Mouse (Mus musculus) lung, postnatal 0 days (tissue): ENCODE results near the gene Elmod3. TPM values are rescaled to one million over a fixed set of nuclear protein-coding genes. Genes with fewer than 3 reads are reported as not detected.

Source experiments
- ATAC-seq: fragments of 200-750 bp; cut with Nextera tagmentation; 2 replicates; pipeline ENCODE4 v1.8.0; 2017; ENCODE audit warnings: moderate library complexity
- DNase-seq: peaks from one replicate; pipeline ENCODE4 v3.0.0-alpha.2; 2016; ENCODE audit warnings: low spot score
- H3K27ac ChIP-seq: fragments of 300-500 bp; sonication (generic); 2 replicates; pipeline ENCODE4 v1.5.1; 2014; ENCODE audit warnings: antibody characterized with exemption, mild to moderate bottlenecking, low read length, mixed read lengths
- H3K27me3 ChIP-seq: fragments of 300-500 bp; sonication (generic); replicated peaks from 2 replicates; pipeline ENCODE4 v1.6.1; 2014; ENCODE audit warnings: low read length, mixed read lengths; ENCODE audit not compliant: insufficient read depth
- H3K36me3 ChIP-seq: fragments of 300-500 bp; sonication (generic); 2 replicates; pipeline ENCODE4 v1.6.1; 2014; ENCODE audit warnings: low read length, mixed read lengths; ENCODE audit not compliant: insufficient read depth
- H3K4me1 ChIP-seq: fragments of 300-500 bp; sonication (generic); 2 replicates; pipeline ENCODE4 v1.6.1; 2014; ENCODE audit warnings: antibody characterized with exemption, low read depth, low read length, mixed read lengths; ENCODE audit not compliant: insufficient read depth
- H3K4me2 ChIP-seq: fragments of 300-500 bp; sonication (generic); replicated peaks from 2 replicates; pipeline ENCODE4 v1.6.1; 2014; ENCODE audit warnings: low read depth, mild to moderate bottlenecking, low read length, moderate library complexity, mixed read lengths
- H3K4me3 ChIP-seq: fragments of 300-500 bp; sonication (generic); 2 replicates; pipeline ENCODE4 v1.5.1; 2014; ENCODE audit warnings: low read depth, low read length
- H3K9ac ChIP-seq: fragments of 300-500 bp; sonication (generic); replicated peaks from 2 replicates; pipeline ENCODE4 v1.6.1; 2014; ENCODE audit warnings: low read depth, mild to moderate bottlenecking
- H3K9me3 ChIP-seq: fragments of 300-500 bp; sonication (generic); 2 replicates; pipeline ENCODE4 v1.6.1; 2016; ENCODE audit warnings: low read length, mixed read lengths
- CTCF ChIP-seq: IDR thresholded peaks from 2 replicates; pipeline ENCODE4 v1.5.1; 2016; ENCODE audit warnings: antibody characterized with exemption, mild to moderate bottlenecking
- EP300 ChIP-seq: IDR thresholded peaks from 2 replicates; pipeline ENCODE4 v1.6.1; 2016; ENCODE audit warnings: antibody characterized with exemption, mild to moderate bottlenecking, control low read depth
- WGBS: fragments of 180-500 bp; shearing (Covaris S2); extraction: QIAGEN DNeasy Blood & Tissue Kit; methylation state at CpG from one replicate; pipeline ENCODE4 v1.1.7; 2014; 5-methylcytosine and 5-hydroxymethylcytosine counted together
- polyA plus RNA-seq: library from polyadenylated mRNA; unstranded; fragments of >200 nt; fragmentation: Nextera tagmentation; extraction: Ambion mirVana; gene quantifications from 2 replicates; pipeline ENCODE4 v1.2.1, GENCODE M21; 2015

Gene Elmod3
- polyA plus RNA-seq, 1 experiment from 2014 or later, result 19.7 TPM

DNA sequence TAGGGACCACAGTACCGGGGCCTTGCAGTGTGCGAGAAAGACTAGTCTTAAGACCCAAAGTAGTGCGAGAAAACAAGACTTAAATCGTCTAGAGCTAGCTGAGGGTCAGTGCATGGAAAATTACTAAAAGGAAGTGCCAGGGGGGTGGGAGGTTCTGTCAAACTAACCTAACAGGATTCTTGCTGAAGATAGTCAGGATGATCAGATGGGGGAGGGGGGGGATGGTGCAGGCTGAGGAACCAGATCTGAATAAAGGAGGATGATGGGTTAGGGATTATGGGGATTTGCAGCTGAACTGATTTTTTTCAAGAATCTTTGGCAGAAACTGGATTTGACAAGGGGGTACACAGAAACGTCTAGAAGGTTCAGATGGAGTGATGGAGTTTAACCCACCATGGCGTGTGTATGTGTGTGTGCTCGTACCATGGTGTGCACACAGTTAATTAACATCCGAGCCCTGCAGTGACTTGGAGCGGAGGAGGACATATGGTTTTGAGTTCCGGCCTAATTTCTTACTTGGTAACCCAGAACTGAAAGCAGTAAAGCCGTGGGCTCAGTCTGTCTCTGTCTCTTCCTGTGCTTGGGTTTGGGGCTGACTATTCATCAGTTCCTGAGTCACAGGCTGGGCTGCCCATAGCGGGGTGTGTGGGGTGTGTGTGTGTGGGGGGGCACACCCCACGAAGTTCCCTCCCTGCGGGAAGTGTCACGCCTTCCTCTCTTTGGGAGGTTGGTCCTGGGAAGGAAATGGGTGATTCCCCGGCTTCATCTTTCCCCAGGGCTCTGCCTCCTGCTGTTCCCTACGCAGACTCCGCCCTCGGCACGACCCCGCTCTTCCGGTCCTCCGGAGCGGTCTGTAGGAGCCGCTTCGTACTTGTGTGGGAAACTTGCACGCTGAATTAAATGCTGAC is 45.8 kb downstream of the Elmod3 start:
- H3K36me3 ChIP-seq, result peaks cover 3% of the 10 kb centered on the region; the same call in 1 of the 2 replicates
- no peaks in the 10 kb centered on the region; the same call in 1 of the 2 replicates for H3K4me1 ChIP-seq
- peak overlapping the region; percentile 16; the same call in 1 of the 2 replicates for H3K9ac ChIP-seq
- H3K27me3 ChIP-seq, result no peaks in the 10 kb centered on the region
- peak overlapping the region; percentile 40 for H3K4me3 ChIP-seq
- H3K4me2 ChIP-seq, result peak overlapping the region; percentile 59
- WGBS, result 14% methylated on average over 27 of the region's 27 CpGs
- TF ChIP-seq CTCF (peak; percentile 37), EP300 (peak; percentile 43)
- peak; percentile 95 for DNase-seq
- peak; percentile 96 for ATAC-seq
- peak overlapping the region; percentile 87 for H3K27ac ChIP-seq
- H3K9me3 ChIP-seq, result no peaks in the 10 kb centered on the region

DNA sequence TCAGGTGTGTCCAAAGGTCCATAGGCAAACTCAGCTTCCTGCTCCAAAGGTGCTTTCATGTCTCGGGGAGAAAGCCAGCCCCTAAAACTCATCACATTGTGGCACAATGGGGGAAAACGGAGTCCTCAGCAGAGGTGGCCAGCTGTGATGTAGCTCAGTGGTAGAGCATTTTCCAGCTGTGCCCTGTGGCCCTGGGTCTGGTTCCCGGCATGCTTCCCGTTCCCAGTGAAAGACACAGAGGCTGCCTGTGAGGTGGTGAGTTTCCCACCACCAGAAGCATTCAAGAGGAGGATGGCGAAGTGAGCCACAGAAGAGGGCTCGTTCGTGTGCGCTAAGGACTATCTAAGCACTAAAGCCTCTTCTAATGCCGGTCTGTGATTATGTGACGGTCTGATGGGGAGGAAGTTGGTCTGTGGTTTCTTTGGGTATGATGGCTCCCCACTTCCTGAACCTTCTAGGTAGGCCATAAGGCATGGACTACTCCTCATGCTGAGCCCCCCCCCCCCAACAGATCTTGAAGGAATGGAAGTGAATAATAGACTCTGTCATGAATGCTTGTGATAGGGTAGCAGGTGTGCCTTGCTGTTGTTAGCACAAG is 47.6 kb downstream of the Elmod3 start:
- Histone ChIP-seq H3K36me3 (no peaks in the 10 kb centered on the region), H3K9me3 (no peaks in the 10 kb centered on the region), H3K27ac (no peak overlapping the region), H3K4me2 (0 out of 2 replicates have a peak overlapping the region, but pooled peaks have one; percentile 11), H3K27me3 (no peaks in the 10 kb centered on the region), H3K4me1 (no peaks in the 10 kb centered on the region; the same call in 1 of the 2 replicates), H3K4me3 (no peak overlapping the region), H3K9ac (no peak overlapping the region)
- ATAC-seq (no peak), DNase-seq (no peak)
- TF ChIP-seq CTCF (no peak), EP300 (no peak)
- WGBS, result 72% methylated on average over 10 of the region's 10 CpGs

DNA sequence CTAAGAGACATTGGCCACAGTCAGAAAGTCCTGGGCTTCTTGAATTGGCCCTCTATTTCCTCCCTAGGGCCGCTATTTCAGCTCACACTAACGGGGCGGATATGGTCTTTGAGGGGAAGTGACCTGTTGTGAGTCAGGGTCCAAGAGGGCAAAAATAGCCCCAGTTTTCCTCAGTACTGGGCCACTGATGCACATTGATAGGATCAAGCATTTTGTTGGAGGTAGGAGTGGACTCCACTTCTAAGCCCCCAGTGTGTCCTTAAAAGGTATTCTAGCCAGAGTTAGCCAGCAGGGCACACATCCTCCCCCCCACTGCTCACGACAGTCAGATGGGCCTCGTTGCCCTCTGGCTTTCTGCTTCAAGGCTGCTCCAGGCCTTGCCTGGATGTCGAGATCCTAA is 48.2 kb downstream of the Elmod3 start:
- DNase-seq (no peak), ATAC-seq (no peak)
- Histone ChIP-seq H3K4me1 (no peaks in the 10 kb centered on the region; the same call in 1 of the 2 replicates), H3K9me3 (no peaks in the 10 kb centered on the region), H3K27ac (no peak overlapping the region), H3K4me2 (0 out of 2 replicates have a peak overlapping the region, but pooled peaks have one; percentile 11), H3K27me3 (no peaks in the 10 kb centered on the region), H3K36me3 (no peaks in the 10 kb centered on the region), H3K9ac (no peak overlapping the region), H3K4me3 (0 out of 2 replicates have a peak overlapping the region, but pooled peaks have one; percentile 1)
- WGBS, result 61% methylated on average over 6 of the region's 6 CpGs
- TF ChIP-seq CTCF, result no peak

DNA sequence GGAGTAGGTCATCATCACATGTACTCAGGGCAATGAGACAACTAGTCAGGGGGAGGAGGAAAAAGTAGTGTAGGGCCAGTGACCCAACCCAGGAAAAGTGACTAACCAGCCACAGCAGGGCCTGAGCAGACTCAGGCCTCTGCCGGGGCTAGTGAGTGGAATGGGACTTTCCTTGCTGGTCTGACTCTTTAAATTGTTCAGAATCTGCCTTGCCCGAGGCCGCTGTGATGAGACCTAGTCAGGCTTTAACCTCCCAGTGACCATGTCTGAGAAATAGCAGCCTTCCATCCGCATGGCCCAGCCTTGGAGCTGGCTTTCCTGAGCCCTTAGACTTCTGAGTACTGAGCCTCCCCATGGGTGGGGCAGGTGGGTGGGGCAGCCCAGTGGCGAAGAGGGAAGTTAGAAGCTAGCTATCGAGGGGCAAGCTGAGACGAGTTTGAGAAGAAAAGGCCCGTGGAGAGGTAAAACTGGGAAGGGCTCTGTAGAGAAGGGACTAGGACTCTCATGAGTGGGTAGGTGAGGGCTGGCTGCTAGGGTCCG is 49.1 kb downstream of the Elmod3 start:
- WGBS, result 46% methylated on average over 9 of the region's 9 CpGs
- Histone ChIP-seq H3K9me3 (no peaks in the 10 kb centered on the region), H3K4me1 (no peaks in the 10 kb centered on the region; the same call in 1 of the 2 replicates), H3K27ac (peak overlapping the region; percentile 20; the same call in 1 of the 2 replicates), H3K36me3 (no peaks in the 10 kb centered on the region), H3K4me3 (no peak overlapping the region), H3K9ac (no peak overlapping the region), H3K4me2 (no peak overlapping the region), H3K27me3 (no peaks in the 10 kb centered on the region)
- ATAC-seq (no peak), DNase-seq (peak; percentile 59)
- no peak for TF ChIP-seq CTCF
- TF ChIP-seq EP300, result no peak

DNA sequence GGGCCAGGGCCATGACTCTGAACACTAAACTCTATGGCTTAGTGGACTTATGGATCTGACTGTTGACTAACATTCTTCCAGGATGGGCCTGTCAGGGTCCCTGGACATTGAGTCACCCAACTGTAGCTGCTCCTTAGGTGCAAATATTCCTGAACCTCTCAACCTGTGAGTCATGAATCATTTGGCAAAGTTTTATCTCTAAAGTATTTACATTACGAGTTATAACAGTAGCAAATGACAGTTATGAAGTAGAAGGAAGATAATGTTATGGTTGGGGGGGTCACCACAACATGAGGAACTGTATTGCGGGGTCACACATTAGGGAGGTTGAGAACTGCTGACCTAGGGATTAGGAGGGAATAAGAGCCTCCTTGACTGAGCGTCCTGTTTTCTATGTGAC is 50.4 kb downstream of the Elmod3 start:
- H3K9ac ChIP-seq, result no peak overlapping the region
- H3K4me2 ChIP-seq, result no peak overlapping the region
- 52% methylated on average over 3 of the region's 3 CpGs for WGBS
- ATAC-seq (no peak), DNase-seq (peak; percentile 22)
- no peaks in the 10 kb centered on the region for H3K27me3 ChIP-seq
- no peak overlapping the region for H3K4me3 ChIP-seq
- no peak overlapping the region for H3K27ac ChIP-seq
- no peaks in the 10 kb centered on the region for H3K4me1 ChIP-seq
- no peaks in the 10 kb centered on the region for H3K36me3 ChIP-seq
- TF ChIP-seq CTCF (no peak), EP300 (peak; percentile 59)
- no peaks in the 10 kb centered on the region for H3K9me3 ChIP-seq

DNA sequence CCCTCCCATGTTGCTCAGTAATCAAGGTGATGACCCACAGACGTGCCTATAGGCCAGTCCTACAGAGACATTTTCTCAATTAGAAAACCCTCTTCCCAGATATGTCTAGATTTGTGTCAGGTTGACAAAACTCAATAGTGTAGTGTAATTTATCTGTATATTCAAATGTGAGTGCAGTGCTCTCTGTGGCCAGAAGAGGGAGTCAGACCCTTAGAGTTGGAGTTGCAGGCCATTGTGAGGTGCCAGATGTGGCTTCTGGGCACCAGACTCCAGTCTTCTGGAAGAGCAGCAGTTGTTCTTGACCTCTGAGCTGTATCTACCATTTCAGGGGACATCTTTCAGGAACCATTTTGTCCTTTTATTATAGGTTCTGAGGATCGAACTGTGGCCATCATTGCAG is 51.1 kb downstream of the Elmod3 start:
- Histone ChIP-seq H3K4me2 (no peak overlapping the region), H3K36me3 (no peaks in the 10 kb centered on the region), H3K27ac (no peak overlapping the region), H3K4me1 (no peaks in the 10 kb centered on the region), H3K9me3 (no peaks in the 10 kb centered on the region), H3K27me3 (no peaks in the 10 kb centered on the region), H3K9ac (no peak overlapping the region), H3K4me3 (no peak overlapping the region)
- DNase-seq (no peak), ATAC-seq (no peak)
- TF ChIP-seq CTCF (peak; percentile 45), EP300 (no peak)
- 98% methylated on average over 2 of the region's 2 CpGs for WGBS
